Mouse (Mus musculus): ENCODE data around the gene Epop. TPM values are rescaled to one million over a fixed set of nuclear protein-coding genes. Genes with fewer than 3 reads are reported as not detected.
"Not testable (repeated sequence)": the region's sequence is repeated elsewhere in the genome, so short reads cannot be mapped to it uniquely, and the experiment has no call there.

Epop gene
- polyA plus RNA-seq, 1 experiment from 2014 or later = 1.1 TPM

GRCm38 (mm10) chr11:97650341-97650740 is 20.8 kb upstream of the Epop start:
- Histone ChIP-seq H3K4me3 (ENCODE audit: low read depth, low read length) (no peak overlapping the region), H3K4me2 (replicated peaks; ENCODE audit: low read depth) (no peak overlapping the region), H3K27me3 (replicated peaks; ENCODE audit: control insufficient read depth, insufficient read depth, low read length) (no peaks in the 10 kb centered on the region), H3K27ac (ENCODE audit: low read depth, low read length) (no peak overlapping the region), H3K9me3 (ENCODE audit: control insufficient read depth) (no peaks in the 10 kb centered on the region), H3K36me3 (ENCODE audit: control insufficient read depth, insufficient read depth) (no peaks in the 10 kb centered on the region), H3K9ac (ENCODE audit: low read depth, low read length) (no peak overlapping the region), H3K4me1 (replicated peaks; ENCODE audit: control insufficient read depth, insufficient read depth, low read length) (no peaks in the 10 kb centered on the region)
- ATAC-seq = no peak
- WGBS = 64% methylated on average over 5 of the region's 5 CpGs
- no peak for TF ChIP-seq CTCF (IDR thresholded peaks at IDR 0.05; ENCODE audit: low read depth)

GRCm38 (mm10) chr11:97648541-97648940 is 19.0 kb upstream of the Epop start:
- not testable (repeated sequence) for H3K4me1 ChIP-seq (replicated peaks; ENCODE audit: control insufficient read depth, insufficient read depth, low read length); H3K36me3 ChIP-seq (ENCODE audit: control insufficient read depth, insufficient read depth); H3K27me3 ChIP-seq (replicated peaks; ENCODE audit: control insufficient read depth, insufficient read depth, low read length); ATAC-seq; H3K9me3 ChIP-seq (ENCODE audit: control insufficient read depth); H3K4me2 ChIP-seq (replicated peaks; ENCODE audit: low read depth); H3K27ac ChIP-seq (ENCODE audit: low read depth, low read length); H3K4me3 ChIP-seq (ENCODE audit: low read depth, low read length); H3K9ac ChIP-seq (ENCODE audit: low read depth, low read length)
- WGBS = 81% methylated on average over 4 of the region's 4 CpGs

- no peak overlapping the region for H3K4me3 ChIP-seq (ENCODE audit: low read depth, low read length)
- ATAC-seq = peak; percentile 56
- H3K36me3 ChIP-seq (ENCODE audit: control insufficient read depth, insufficient read depth) = no peaks in the 10 kb centered on the region
- no peaks in the 10 kb centered on the region for H3K9me3 ChIP-seq (ENCODE audit: control insufficient read depth)
- no peaks in the 10 kb centered on the region for H3K4me1 ChIP-seq (replicated peaks; ENCODE audit: control insufficient read depth, insufficient read depth, low read length)
- TF ChIP-seq CTCF (IDR thresholded peaks at IDR 0.05; ENCODE audit: low read depth) = peak; percentile 88
- H3K4me2 ChIP-seq (replicated peaks; ENCODE audit: low read depth) = no peak overlapping the region
- no peak overlapping the region for H3K27ac ChIP-seq (ENCODE audit: low read depth, low read length)
- under 1% methylated on average over 6 of the region's 6 CpGs for WGBS
- H3K9ac ChIP-seq (ENCODE audit: low read depth, low read length) = no peak overlapping the region
- H3K27me3 ChIP-seq (replicated peaks; ENCODE audit: control insufficient read depth, insufficient read depth, low read length) = no peaks in the 10 kb centered on the region; the same call in 1 of the 2 replicates
Measured at GRCm38 (mm10) chr11:97644834-97645233, 15.3 kb upstream of the Epop start.

GRCm38 (mm10) chr11:97643380-97644055 is 14.0 kb upstream of the Epop start:
- Histone ChIP-seq H3K27me3 (replicated peaks; ENCODE audit: control insufficient read depth, insufficient read depth, low read length) (no peaks in the 10 kb centered on the region; the same call in 1 of the 2 replicates), H3K4me2 (replicated peaks; ENCODE audit: low read depth) (no peak overlapping the region), H3K9me3 (ENCODE audit: control insufficient read depth) (no peaks in the 10 kb centered on the region), H3K36me3 (ENCODE audit: control insufficient read depth, insufficient read depth) (no peaks in the 10 kb centered on the region), H3K4me1 (replicated peaks; ENCODE audit: control insufficient read depth, insufficient read depth, low read length) (no peaks in the 10 kb centered on the region), H3K27ac (ENCODE audit: low read depth, low read length) (no peak overlapping the region), H3K4me3 (ENCODE audit: low read depth, low read length) (no peak overlapping the region), H3K9ac (ENCODE audit: low read depth, low read length) (no peak overlapping the region)
- 69% methylated on average over 8 of the region's 8 CpGs for WGBS
- no peak for ATAC-seq
- TF ChIP-seq CTCF (IDR thresholded peaks at IDR 0.05; ENCODE audit: low read depth) = no peak

- ATAC-seq = no peak
- H3K36me3 ChIP-seq (ENCODE audit: control insufficient read depth, insufficient read depth) = no peaks in the 10 kb centered on the region
- no peaks in the 10 kb centered on the region for H3K9me3 ChIP-seq (ENCODE audit: control insufficient read depth)
- 51% methylated on average over 2 of the region's 2 CpGs for WGBS
- H3K27ac ChIP-seq (ENCODE audit: low read depth, low read length) = no peak overlapping the region
- H3K4me3 ChIP-seq (ENCODE audit: low read depth, low read length) = no peak overlapping the region
- TF ChIP-seq CTCF (IDR thresholded peaks at IDR 0.05; ENCODE audit: low read depth) = peak; percentile 24; the same call in 1 of the 2 replicates
- no peak overlapping the region for H3K4me2 ChIP-seq (replicated peaks; ENCODE audit: low read depth)
- H3K4me1 ChIP-seq (replicated peaks; ENCODE audit: control insufficient read depth, insufficient read depth, low read length) = no peaks in the 10 kb centered on the region
- no peaks in the 10 kb centered on the region; the same call in 1 of the 2 replicates for H3K27me3 ChIP-seq (replicated peaks; ENCODE audit: control insufficient read depth, insufficient read depth, low read length)
- H3K9ac ChIP-seq (ENCODE audit: low read depth, low read length) = no peak overlapping the region
Measured at GRCm38 (mm10) chr11:97642746-97643145, 13.2 kb upstream of the Epop start.

- TF ChIP-seq CTCF (IDR thresholded peaks at IDR 0.05; ENCODE audit: low read depth) = no peak
- Histone ChIP-seq H3K27me3 (replicated peaks; ENCODE audit: control insufficient read depth, insufficient read depth, low read length) (no peaks in the 10 kb centered on the region; the same call in 1 of the 2 replicates), H3K4me1 (replicated peaks; ENCODE audit: control insufficient read depth, insufficient read depth, low read length) (no peaks in the 10 kb centered on the region), H3K9me3 (ENCODE audit: control insufficient read depth) (no peaks in the 10 kb centered on the region), H3K4me2 (replicated peaks; ENCODE audit: low read depth) (no peak overlapping the region), H3K27ac (ENCODE audit: low read depth, low read length) (no peak overlapping the region), H3K4me3 (ENCODE audit: low read depth, low read length) (no peak overlapping the region), H3K36me3 (ENCODE audit: control insufficient read depth, insufficient read depth) (no peaks in the 10 kb centered on the region), H3K9ac (ENCODE audit: low read depth, low read length) (no peak overlapping the region)
- ATAC-seq = no peak
- WGBS = 53% methylated on average over 8 of the region's 8 CpGs
Measured at GRCm38 (mm10) chr11:97641668-97642067, 12.2 kb upstream of the Epop start.
